Mouse (Mus musculus) thymus, postnatal 10 days (tissue): ENCODE results near the gene Saa3.
"Not testable (repeated sequence)": the region's sequence is repeated elsewhere in the genome, so short reads cannot be mapped to it uniquely, and the experiment has no call there.

ENCODE experiments used
- DNase-seq, 2 experiments: peaks; one replicate each; pipeline ENCODE4 v3.0.0; 2021; ENCODE audit warnings: low spot score in 2 of 2

Gene Saa3

GRCm38 (mm10) chr7:46712250-46712649 is 3.2 kb downstream of the Saa3 start:
- DNase-seq, result no peak

GRCm38 (mm10) chr7:46710390-46710844 is 5.1 kb downstream of the Saa3 start, which contains the start of gene Saal1:
Gene Saal1 (minus strand): TSS chr7:46710680.
- peak; percentile 82 to 95 for DNase-seq

GRCm38 (mm10) chr7:46700521-46701025 is 14.9 kb downstream of the Saa3 start:
- no peak for DNase-seq

- DNase-seq, result no peak
Observed at GRCm38 (mm10) chr7:46696754-46697153, 18.7 kb downstream of the Saa3 start.

- peak in 1 of 2 experiments; percentile 29 for DNase-seq
Observed at GRCm38 (mm10) chr7:46686827-46687226, 28.7 kb downstream of the Saa3 start.

GRCm38 (mm10) chr7:46680732-46681131 is 34.8 kb downstream of the Saa3 start:
- DNase-seq, result no peak

- DNase-seq, result not testable (repeated sequence)
Observed at GRCm38 (mm10) chr7:46679044-46679443, 36.5 kb downstream of the Saa3 start.

GRCm38 (mm10) chr7:46678417-46678816 is 37.1 kb downstream of the Saa3 start:
- DNase-seq, result no peak

- DNase-seq, result no peak
Observed at GRCm38 (mm10) chr7:46676808-46677360, 38.6 kb downstream of the Saa3 start.

GRCm38 (mm10) chr7:46675886-46676285 is 39.6 kb downstream of the Saa3 start:
- no peak for DNase-seq

- DNase-seq, result no peak
Observed at GRCm38 (mm10) chr7:46675061-46675460, 40.4 kb downstream of the Saa3 start.

- no peak for DNase-seq
Observed at GRCm38 (mm10) chr7:46672160-46672672, 43.3 kb downstream of the Saa3 start, which contains the start of gene Tph1. Gene Tph1 (minus strand): TSS chr7:46672537.

- no peak for DNase-seq
Observed at GRCm38 (mm10) chr7:46667256-46667655, 48.2 kb downstream of the Saa3 start.

GRCm38 (mm10) chr7:46665236-46665635 is 50.3 kb downstream of the Saa3 start:
- peak in 1 of 2 experiments; percentile 21 for DNase-seq
